In genomic region chr7:29465736-29466135, GRCm38 (mm10) we compare ENCODE assay signal across 13 mouse cellular contexts.
"Had no signal": no experiment of that assay in that cellular context is flagged by ENCODE, and none has a peak within 500 bp of the region (broad histone marks: within the 10 kb centered on the region; RNA-seq: fewer than 3 reads in every experiment).

No protein-coding gene starts in this region.

- H3K36me3 ChIP-seq: limb, embryonic 15.5 days; liver, embryonic 12.5 days; midbrain, embryonic 15.5 days had no signal

- H3K27me3 ChIP-seq: limb, embryonic 15.5 days; liver, embryonic 12.5 days; midbrain, embryonic 15.5 days had no signal

- H3K4me3 ChIP-seq: left cerebral cortex, adult 2 months; limb, embryonic 15.5 days; liver, embryonic 12.5 days; midbrain, embryonic 15.5 days had no signal

- H3K4me2 ChIP-seq: limb, embryonic 15.5 days; liver, embryonic 12.5 days; lung, embryonic 14.5 days; midbrain, embryonic 11.5 days; midbrain, embryonic 15.5 days had no signal

- H3K9ac ChIP-seq: limb, embryonic 15.5 days; liver, embryonic 12.5 days; lung, embryonic 14.5 days; midbrain, embryonic 15.5 days had no signal

- H3K9me3 ChIP-seq: limb, embryonic 15.5 days; liver, embryonic 12.5 days; midbrain, embryonic 15.5 days had no signal

- ATAC-seq: liver, embryonic 12.5 days; midbrain, embryonic 15.5 days had no signal

- H3K27ac ChIP-seq: left cerebral cortex, adult 2 months; liver, embryonic 12.5 days; midbrain, embryonic 15.5 days had no signal

- DNase-seq: kidney, adult 8-10 months; kidney, postnatal 36 days; lung, embryonic 14.5 days; lung, postnatal 10 days; lung, postnatal 4 days; right cerebral cortex, adult 18-20 months; right cerebral cortex, postnatal 25 days; thymus, postnatal 36 days had no signal
